Mouse (Mus musculus) thymus, postnatal 10 days (tissue): Measurements from ENCODE around the gene Hnrnpa2b1.

ENCODE experiments used
- DNase-seq, 2 experiments: peaks; one replicate each; pipeline ENCODE4 v3.0.0; 2021; ENCODE audit warnings: low spot score in 2 of 2

The Hnrnpa2b1 gene

DNA sequence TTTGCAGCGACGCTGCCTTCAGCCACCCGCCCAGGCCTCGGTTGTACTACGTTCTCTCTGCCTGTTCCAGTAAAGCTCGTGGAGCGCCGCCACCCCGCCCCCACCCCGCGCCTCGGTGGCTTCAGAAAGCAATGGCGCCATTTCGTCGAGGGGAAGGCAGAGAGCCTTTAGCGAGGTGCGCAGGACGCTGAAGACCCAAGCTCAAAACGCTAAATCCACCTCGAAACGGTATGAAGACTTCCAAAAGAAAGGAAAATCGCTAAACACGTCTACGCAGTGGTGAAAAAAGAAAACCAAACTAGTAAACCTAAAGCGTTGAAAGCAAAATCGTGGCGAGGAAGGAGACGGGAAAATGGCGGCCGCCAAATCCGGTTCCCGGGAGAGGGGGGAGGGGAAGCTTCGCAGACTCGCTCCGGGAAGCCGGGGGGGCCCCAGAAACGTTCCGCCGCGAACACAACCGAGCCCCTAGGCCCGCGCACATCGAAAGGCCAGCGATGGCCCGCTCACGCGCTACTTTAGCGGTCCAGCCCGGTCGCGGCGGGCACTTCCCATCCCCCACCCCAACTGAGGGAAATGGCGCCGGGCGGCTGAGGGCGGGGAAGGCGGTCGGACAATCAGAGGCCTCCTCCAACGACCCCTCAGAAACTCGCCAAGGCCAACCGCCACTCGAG, 668 bp downstream of the Hnrnpa2b1 start:
- DNase-seq = peak; percentile 73 to 81

GRCm38 (mm10) chr6:51467649-51468048, 2.0 kb downstream of the Hnrnpa2b1 start:
- no peak for DNase-seq

GRCm38 (mm10) chr6:51460363-51460762, 9.3 kb downstream of the Hnrnpa2b1 start:
- no peak for DNase-seq

- no peak for DNase-seq
These were observed 9.7 kb downstream of the Hnrnpa2b1 start for GRCm38 (mm10) chr6:51460021-51460360.

GRCm38 (mm10) chr6:51459313-51460020, 10.2 kb downstream of the Hnrnpa2b1 start:
- DNase-seq = no peak

DNA sequence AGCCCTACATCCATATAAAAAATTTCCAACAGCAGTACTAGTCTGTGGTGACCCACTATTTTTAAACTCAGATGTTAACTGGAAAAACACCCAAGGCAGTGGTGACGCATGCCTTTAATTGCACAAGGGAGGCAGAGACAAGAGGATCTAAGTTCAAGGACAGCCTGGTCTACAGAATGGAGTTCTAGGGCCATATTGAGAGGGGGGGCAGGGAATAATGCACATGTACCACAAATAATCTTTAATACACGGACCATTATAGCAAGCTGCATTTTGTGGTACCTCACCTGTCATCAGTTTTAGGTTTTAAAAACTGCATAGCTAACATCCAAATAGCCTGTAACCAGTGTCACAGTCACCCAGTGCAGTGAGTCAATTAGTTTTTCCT, 10.8 kb downstream of the Hnrnpa2b1 start:
- no peak for DNase-seq

DNA sequence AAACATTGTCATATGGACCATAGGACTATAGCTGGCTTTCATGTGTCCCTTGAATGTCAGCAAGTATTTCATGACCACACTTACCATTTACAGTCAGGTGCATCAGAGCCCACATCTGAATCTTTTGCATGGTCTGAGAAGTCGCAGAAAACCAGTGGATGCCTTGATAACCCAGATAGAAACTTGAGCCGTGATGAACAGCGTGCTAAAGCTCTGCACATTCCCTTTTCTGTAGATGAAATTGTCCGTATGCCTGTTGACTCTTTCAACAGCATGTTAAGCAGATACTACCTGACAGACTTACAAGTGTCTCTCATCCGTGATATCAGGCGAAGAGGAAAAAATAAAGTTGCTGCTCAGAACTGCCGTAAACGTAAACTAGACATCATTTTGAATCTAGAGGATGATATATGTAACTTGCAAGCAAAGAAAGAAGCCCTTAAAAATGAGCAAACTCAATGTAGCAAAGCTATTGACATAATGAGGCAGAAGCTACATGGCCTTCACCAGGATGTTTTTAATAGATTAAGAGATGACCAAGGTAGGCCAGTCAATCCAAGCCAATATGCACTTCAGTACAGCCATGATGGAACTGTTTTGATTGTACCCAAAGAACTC, 11.8 kb downstream of the Hnrnpa2b1 start:
- no peak for DNase-seq

GRCm38 (mm10) chr6:51457283-51457682, 12.4 kb downstream of the Hnrnpa2b1 start:
- DNase-seq = no peak

- DNase-seq = no peak
These were observed 13.5 kb downstream of the Hnrnpa2b1 start for GRCm38 (mm10) chr6:51456198-51456597.

GRCm38 (mm10) chr6:51454949-51455348, 14.7 kb downstream of the Hnrnpa2b1 start:
- DNase-seq = no peak

DNA sequence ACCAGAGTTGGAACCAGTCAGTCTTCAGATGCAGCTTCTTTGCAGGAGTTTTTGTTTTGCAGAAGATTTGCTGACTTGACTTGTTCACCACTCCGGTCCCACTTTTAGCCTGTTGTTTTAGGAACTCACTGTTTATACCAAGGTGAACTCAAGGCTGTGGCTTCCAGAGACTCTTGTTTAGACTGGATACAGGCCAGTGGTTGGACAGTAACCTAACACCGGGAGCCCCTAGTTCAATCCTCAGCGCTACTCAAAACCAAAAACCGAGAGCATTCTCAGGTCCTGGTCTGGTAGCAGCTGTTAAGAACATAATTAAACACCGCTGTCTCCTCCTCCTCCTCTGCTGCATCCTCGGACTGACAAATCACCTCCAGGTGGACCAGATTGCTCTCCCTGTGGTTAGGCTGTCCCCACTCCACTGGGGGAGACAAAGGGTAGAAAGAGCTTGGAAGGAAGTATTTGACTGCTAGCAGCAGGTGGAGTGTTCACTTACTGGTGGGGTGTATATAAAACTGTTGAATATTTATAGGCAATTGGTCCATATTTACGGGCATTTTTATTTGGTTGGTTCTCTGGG, 16.7 kb downstream of the Hnrnpa2b1 start:
- no peak for DNase-seq

DNA sequence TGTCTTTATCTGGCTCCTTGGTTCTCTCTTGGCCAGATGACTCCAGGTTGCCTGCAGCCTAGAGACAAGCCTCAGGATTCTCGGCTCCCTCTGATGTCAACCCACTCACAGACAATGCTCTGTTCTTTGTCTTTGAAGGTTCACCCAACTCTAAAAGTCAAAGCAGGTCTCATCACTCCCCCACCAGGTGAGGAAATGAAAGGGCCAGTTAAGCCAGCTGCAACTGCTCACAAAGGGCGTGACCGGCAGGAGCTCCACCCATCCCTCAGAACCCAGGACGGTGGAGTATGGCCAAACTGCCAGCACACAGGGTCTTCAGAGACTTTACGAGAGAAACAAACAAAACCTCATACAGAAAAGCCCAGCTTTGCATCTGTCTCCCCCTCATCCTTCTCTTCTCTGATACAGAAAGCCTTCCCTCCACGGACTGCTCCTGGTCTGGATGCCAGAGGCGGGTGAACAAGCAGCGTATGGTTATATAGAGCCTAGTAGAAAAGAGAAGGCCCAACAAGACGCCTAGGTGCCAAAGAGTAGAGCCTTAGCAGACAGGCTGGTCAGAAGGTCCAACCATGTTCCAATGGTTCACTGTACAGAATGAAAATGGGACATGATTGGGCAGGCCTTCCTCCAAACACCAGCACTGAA, 27.4 kb downstream of the Hnrnpa2b1 start:
- DNase-seq = peak; percentile 53 to 57

DNA sequence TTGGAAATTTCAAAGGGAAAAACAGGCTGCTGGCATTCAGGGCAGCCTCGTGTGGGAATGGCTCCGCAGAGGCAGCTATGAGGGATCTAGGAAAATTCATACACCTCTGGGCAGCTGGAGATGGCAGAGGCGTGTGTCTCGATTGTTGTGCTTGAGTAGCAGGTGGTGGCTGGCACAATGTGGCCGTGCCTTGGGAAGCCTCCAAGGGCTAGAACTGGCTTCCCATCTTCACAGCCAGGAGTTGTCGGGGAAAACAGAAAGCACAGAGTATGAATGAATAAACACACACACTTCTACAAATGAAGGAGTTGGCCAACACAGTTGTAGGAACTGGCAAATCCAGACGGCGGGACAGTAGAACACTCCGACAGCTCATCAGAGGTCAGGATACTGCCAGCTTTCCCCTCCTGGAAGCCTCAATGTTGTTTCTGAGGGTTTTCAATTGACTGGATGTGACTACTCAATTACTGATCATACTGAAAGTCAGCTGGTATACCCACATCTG, 30.8 kb downstream of the Hnrnpa2b1 start:
- DNase-seq = no peak

GRCm38 (mm10) chr6:51437665-51438064, 32.0 kb downstream of the Hnrnpa2b1 start:
- no peak for DNase-seq

- no peak for DNase-seq
These were observed 35.4 kb downstream of the Hnrnpa2b1 start for GRCm38 (mm10) chr6:51434270-51434669.

DNA sequence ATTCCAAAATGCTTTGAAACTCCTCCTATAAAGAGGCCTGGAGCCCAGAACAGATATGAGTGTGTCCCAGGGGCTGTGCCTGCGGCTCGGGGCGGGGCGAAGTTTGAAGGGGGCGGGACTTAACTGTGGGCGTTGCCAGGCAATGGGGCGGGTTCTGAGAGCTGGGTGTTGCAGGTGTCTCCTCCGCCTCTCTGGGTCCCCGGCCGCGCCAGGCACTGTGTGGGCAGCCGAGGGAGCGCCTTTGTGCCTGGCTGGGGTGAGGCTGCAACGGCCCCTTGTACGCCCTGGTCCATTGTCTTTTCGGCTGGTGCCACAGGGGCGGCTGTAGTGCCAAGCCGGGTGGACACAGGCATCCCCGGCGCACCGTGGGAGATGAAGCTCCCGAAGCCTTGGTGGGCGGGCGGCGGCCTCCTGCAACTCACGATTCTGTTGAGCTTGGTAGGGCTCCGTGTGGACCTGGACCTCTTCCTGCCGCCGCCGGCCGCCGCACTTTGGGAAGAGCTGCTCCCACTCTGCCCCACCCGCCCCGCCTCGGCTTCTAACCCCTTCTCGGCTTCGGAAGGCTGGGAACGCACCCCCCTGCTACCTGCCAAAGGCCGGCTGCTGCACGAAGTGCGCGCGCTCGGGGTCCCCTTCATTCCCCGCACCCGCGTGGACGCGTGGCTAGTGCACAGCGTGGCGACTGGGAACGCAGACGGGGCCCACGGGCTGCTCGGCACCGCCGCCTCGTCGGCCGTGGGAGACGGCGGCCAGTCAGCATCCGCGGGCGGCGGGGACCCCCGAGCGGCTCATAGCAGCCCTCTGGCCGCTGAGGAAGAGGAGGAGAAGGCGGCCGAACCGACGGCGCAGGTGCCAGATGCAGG, 36.9 kb downstream of the Hnrnpa2b1 start, which contains the start of gene Nfe2l3:
Nfe2l3 (plus strand) TSS at position 136 of the 863 bp plus-strand sequence.
- peak; percentile 66 to 82 for DNase-seq

- DNase-seq = no peak
These were observed 45.2 kb downstream of the Hnrnpa2b1 start for GRCm38 (mm10) chr6:51424537-51424936.

DNA sequence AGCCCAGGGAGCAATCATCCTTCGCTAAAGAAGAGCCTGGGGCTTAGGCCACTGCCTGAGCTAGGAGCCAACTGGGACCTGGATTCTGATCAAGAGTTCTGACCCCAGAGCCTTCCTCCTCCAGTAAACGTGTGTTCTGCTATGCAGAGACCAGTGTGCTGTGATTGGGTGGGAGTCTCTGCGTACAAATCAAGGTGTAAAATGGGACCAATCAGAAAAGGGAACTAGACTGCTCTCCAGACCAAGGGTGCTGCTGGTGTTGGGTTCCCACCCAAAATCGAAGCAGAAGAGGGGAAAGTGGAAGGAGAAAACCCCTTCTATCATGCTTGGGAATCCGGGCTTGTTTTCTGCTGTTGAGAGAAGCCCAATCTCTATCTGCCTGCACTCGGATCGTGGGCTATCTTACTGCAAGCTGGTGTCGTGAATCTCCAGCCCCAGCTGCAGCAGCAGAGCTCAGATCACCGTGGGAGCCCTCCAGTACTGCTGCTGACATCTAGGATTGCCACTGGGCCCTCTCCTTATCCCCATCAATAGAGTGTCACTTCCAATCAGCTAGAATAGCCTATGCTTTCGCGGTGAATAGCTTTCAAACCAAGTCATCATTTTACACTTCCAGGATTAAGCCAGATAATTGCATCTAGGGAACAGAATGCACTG, 46.1 kb downstream of the Hnrnpa2b1 start:
- no peak for DNase-seq

DNA sequence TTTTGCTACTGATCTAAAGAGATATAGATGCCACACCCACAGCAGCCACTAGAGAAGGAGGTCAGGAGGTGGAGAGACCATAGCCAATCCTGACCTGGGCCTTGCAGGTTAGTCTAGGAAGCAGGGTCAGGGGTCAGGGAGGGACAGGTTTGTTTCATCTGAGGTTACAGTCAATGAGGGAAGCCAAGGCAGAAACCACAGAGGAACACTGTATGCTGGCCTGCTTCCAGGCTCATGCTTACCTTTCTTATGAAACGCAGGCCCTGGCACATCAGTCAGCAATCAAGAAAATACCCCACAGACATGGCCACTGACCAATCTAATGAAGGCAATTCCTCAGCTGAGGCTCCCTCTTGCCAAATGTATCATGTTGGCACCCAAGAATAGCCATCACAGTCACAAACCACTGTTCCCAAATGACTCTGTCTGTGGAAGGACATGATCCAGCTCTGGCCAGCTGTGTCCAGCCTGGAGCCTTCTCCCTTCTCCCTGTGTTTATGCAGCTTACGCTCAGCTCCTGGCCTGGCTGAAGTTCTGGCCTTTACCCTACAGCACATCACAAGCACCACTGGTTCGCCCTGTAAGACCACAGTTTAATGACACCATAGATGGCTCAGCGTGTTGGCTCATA, 52.3 kb downstream of the Hnrnpa2b1 start:
- no peak for DNase-seq

GRCm38 (mm10) chr6:51416433-51416832, 53.3 kb downstream of the Hnrnpa2b1 start:
- no peak for DNase-seq
